Mouse (Mus musculus): ENCODE results near the gene Elp6. TPM values are rescaled to one million over a fixed set of nuclear protein-coding genes. Genes with fewer than 3 reads are reported as not detected.

Elp6 gene
- polyA plus RNA-seq, 1 experiment from 2014 or later, result 40.2 TPM

GRCm38 (mm10) chr9:110366746-110367145 is 61.8 kb downstream of the Elp6 start:
- H3K36me3 ChIP-seq (ENCODE audit: control insufficient read depth, insufficient read depth, low read length), result peaks cover 14% of the 10 kb centered on the region

GRCm38 (mm10) chr9:110369860-110370259 is 64.9 kb downstream of the Elp6 start:
- Histone ChIP-seq H3K27me3 (replicated peaks; ENCODE audit: control insufficient read depth, insufficient read depth, low read length) (no peaks in the 10 kb centered on the region), H3K4me3 (ENCODE audit: low read length) (no peak overlapping the region), H3K9me3 (ENCODE audit: control insufficient read depth, low read length) (no peaks in the 10 kb centered on the region), H3K36me3 (ENCODE audit: control insufficient read depth, insufficient read depth, low read length) (peaks cover 20% of the 10 kb centered on the region), H3K4me2 (ENCODE audit: low read length) (no peak overlapping the region), H3K4me1 (ENCODE audit: control insufficient read depth, insufficient read depth, low read depth, low read length) (no peaks in the 10 kb centered on the region), H3K27ac (ENCODE audit: low read depth, low read length) (no peak overlapping the region), H3K9ac (ENCODE audit: low read depth, low read length) (no peak overlapping the region)
- WGBS, result 90% methylated on average over 3 of the region's 3 CpGs
- ATAC-seq, result no peak

More at GRCm38 (mm10) chr9:110366746-110367145, 61.8 kb downstream of the Elp6 start:
- 86% methylated on average over 5 of the region's 5 CpGs for WGBS
- Histone ChIP-seq H3K9ac (ENCODE audit: low read depth, low read length) (no peak overlapping the region), H3K4me3 (ENCODE audit: low read length) (no peak overlapping the region), H3K27ac (ENCODE audit: low read depth, low read length) (no peak overlapping the region), H3K4me1 (ENCODE audit: control insufficient read depth, insufficient read depth, low read depth, low read length) (no peaks in the 10 kb centered on the region), H3K27me3 (replicated peaks; ENCODE audit: control insufficient read depth, insufficient read depth, low read length) (no peaks in the 10 kb centered on the region), H3K4me2 (ENCODE audit: low read length) (no peak overlapping the region), H3K9me3 (ENCODE audit: control insufficient read depth, low read length) (no peaks in the 10 kb centered on the region)
- ATAC-seq, result no peak

Small RNA genes within 50 kb of the gene (microRNA-seq; reads per million reads assigned to microRNA genes)
- 54.6 reads per million, percentile 42 among the genes with 10 or more reads in this experiment for gene Mir6236

Other genes starting within 250 kb of the Elp6 start
- gene Smarcc1, start 187.5 kb upstream of the Elp6 start, polyA plus RNA-seq (2015; fragmentation: Nextera tagmentation; extraction: Ambion mirVana), result 69.3 and 77.6 TPM in 2 replicates
- gene Dhx30, start 187.3 kb upstream of the Elp6 start, polyA plus RNA-seq (2015; fragmentation: Nextera tagmentation; extraction: Ambion mirVana), result 154 and 170 TPM in 2 replicates
- 207 and 212 TPM in 2 replicates for gene Cspg5, start 61.4 kb upstream of the Elp6 start, polyA plus RNA-seq (2015; fragmentation: Nextera tagmentation; extraction: Ambion mirVana)
- 57.8 and 59.0 TPM in 2 replicates for gene Scap, start 28.1 kb downstream of the Elp6 start, polyA plus RNA-seq (2015; fragmentation: Nextera tagmentation; extraction: Ambion mirVana)
- 19.2 and 24.5 TPM in 2 replicates for gene Ptpn23, start 103.0 kb downstream of the Elp6 start, polyA plus RNA-seq (2015; fragmentation: Nextera tagmentation; extraction: Ambion mirVana)
- gene Ngp, start 114.6 kb downstream of the Elp6 start, polyA plus RNA-seq (2015; fragmentation: Nextera tagmentation; extraction: Ambion mirVana), result 1.3 and 1.9 TPM in 2 replicates
- 27.4 and 30.7 TPM in 2 replicates for gene Klhl18, start 171.5 kb downstream of the Elp6 start, polyA plus RNA-seq (2015; fragmentation: Nextera tagmentation; extraction: Ambion mirVana)
- gene Kif9, start 171.8 kb downstream of the Elp6 start, polyA plus RNA-seq (2015; fragmentation: Nextera tagmentation; extraction: Ambion mirVana), result 6.1 and 6.8 TPM in 2 replicates
- gene Setd2, start 227.4 kb downstream of the Elp6 start, polyA plus RNA-seq (2015; fragmentation: Nextera tagmentation; extraction: Ambion mirVana), result 28.0 and 28.8 TPM in 2 replicates

All from hindbrain, embryonic 16.5 days (tissue).